Mouse (Mus musculus) urinary bladder, postnatal 36 days (tissue): ENCODE results near the gene Vmn1r233.

Experiments
- DNase-seq, 2 experiments: peaks; one replicate each; pipeline ENCODE4 v3.0.0; 2022; ENCODE audit warnings: low spot score in 2 of 2, mixed read lengths in 1 of 2

Gene Vmn1r233

GRCm38 (mm10) chr17:20996364-20996763, at the start of gene Vmn1r233:
Gene Vmn1r233, minus strand, starts transcription at chr17:20996464.
- no peak for DNase-seq

- no peak for DNase-seq
Observed at GRCm38 (mm10) chr17:21018410-21019080, 22.3 kb upstream of the Vmn1r233 start.

- no peak for DNase-seq
Observed at GRCm38 (mm10) chr17:21009726-21010125, 13.5 kb upstream of the Vmn1r233 start.

GRCm38 (mm10) chr17:21008382-21009331, 12.4 kb upstream of the Vmn1r233 start, which contains the start of gene Zfp160:
Gene Zfp160, plus strand, starts transcription at chr17:21008903.
- peak; percentile 77 to 88 for DNase-seq

- no peak for DNase-seq
Observed at GRCm38 (mm10) chr17:20993716-20994115, 2.5 kb downstream of the Vmn1r233 start.

- DNase-seq, result no peak
Observed at GRCm38 (mm10) chr17:20966681-20967080, 29.6 kb downstream of the Vmn1r233 start.

GRCm38 (mm10) chr17:20965421-20965820, 30.8 kb downstream of the Vmn1r233 start:
- no peak for DNase-seq

GRCm38 (mm10) chr17:20960386-20960785, 35.9 kb downstream of the Vmn1r233 start:
- DNase-seq, result no peak

GRCm38 (mm10) chr17:20946636-20947035, 49.6 kb downstream of the Vmn1r233 start:
- no peak for DNase-seq

- peak in 1 of 2 experiments; percentile 13 for DNase-seq
Observed at GRCm38 (mm10) chr17:20946026-20946565, 50.2 kb downstream of the Vmn1r233 start.

- peak; percentile 98 to 99 for DNase-seq
Observed at GRCm38 (mm10) chr17:20944985-20945891, 51.0 kb downstream of the Vmn1r233 start, which contains the start of gene Ppp2r1a. Gene Ppp2r1a, plus strand, starts transcription at chr17:20945311.

GRCm38 (mm10) chr17:20944226-20944625, 52.0 kb downstream of the Vmn1r233 start:
- DNase-seq, result no peak
